Mouse (Mus musculus) forebrain, embryonic 12.5 days (tissue): ENCODE results near the gene Adarb1. TPM values are rescaled to one million over a fixed set of nuclear protein-coding genes. Genes with fewer than 3 reads are reported as not detected.

Experiments
- ATAC-seq: fragments of 200-750 bp; cut with Nextera tagmentation; 2 replicates; pipeline ENCODE4 v1.8.0; 2017; ENCODE audit warnings: moderate TSS enrichment; ENCODE audit not compliant: low FRiP score
- H3K27ac ChIP-seq: fragments of 300-500 bp; sonication (generic); 2 replicates; pipeline ENCODE4 v1.5.1; 2016; ENCODE audit warnings: mild to moderate bottlenecking
- H3K27me3 ChIP-seq: fragments of 300-500 bp; sonication (generic); 2 replicates; pipeline ENCODE4 v1.6.1; 2016; ENCODE audit warnings: mild to moderate bottlenecking
- H3K36me3 ChIP-seq: fragments of 300-500 bp; sonication (generic); replicated peaks from 2 replicates; pipeline ENCODE4 v1.6.1; 2016; ENCODE audit warnings: mild to moderate bottlenecking
- H3K4me1 ChIP-seq: fragments of 300-500 bp; sonication (generic); 2 replicates; pipeline ENCODE4 v1.6.1; 2016
- H3K4me2 ChIP-seq: fragments of 300-500 bp; sonication (generic); 2 replicates; pipeline ENCODE4 v1.6.1; 2016; ENCODE audit warnings: mild to moderate bottlenecking, moderate library complexity
- H3K4me3 ChIP-seq: fragments of 300-500 bp; sonication (generic); replicated peaks from 2 replicates; pipeline ENCODE4 v1.5.1; 2016; ENCODE audit warnings: mild to moderate bottlenecking
- H3K9ac ChIP-seq: fragments of 300-500 bp; sonication (generic); 2 replicates; pipeline ENCODE4 v1.6.1; 2016; ENCODE audit warnings: mild to moderate bottlenecking
- H3K9me3 ChIP-seq: fragments of 300-500 bp; sonication (generic); 2 replicates; pipeline ENCODE4 v1.6.1; 2016
- WGBS: fragments of 180-500 bp; shearing (Covaris S2); methylation state at CpG from one replicate; pipeline ENCODE4 v1.1.7; 2016; 5-methylcytosine and 5-hydroxymethylcytosine counted together
- polyA plus RNA-seq: library from polyadenylated mRNA; unstranded; fragments of >200 nt; fragmentation: Nextera tagmentation; extraction: Ambion mirVana; gene quantifications from 2 replicates; pipeline ENCODE4 v1.2.1, GENCODE M21; 2016

Adarb1 gene
- polyA plus RNA-seq, 1 experiment from 2014 or later, result 8.3 TPM

DNA sequence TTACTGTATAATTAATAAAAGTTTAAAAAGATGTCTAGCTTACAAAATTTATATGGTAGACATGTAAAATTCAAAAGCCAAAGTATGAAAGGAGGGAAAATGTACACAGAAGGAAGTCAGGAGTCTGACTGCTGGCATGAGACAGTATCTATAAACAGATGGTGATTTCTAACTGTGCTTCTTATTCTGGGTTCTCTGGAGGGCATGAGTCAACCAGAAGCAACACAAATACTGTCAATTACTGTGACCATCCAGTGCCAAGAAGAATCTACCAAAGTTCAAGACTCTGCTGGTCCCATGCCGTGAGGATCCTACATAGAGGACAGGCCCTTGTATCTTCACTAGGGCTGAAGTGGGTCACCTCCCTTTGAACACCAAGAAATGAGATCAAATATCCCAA, 43.1 kb downstream of the Adarb1 start:
- Histone ChIP-seq H3K27me3 (no peaks in the 10 kb centered on the region), H3K9ac (no peak overlapping the region), H3K9me3 (no peaks in the 10 kb centered on the region), H3K4me3 (no peak overlapping the region), H3K4me1 (no peaks in the 10 kb centered on the region), H3K4me2 (no peak overlapping the region), H3K36me3 (no peaks in the 10 kb centered on the region), H3K27ac (no peak overlapping the region)
- ATAC-seq, result no peak
- 88% methylated on average over 1 of the region's 1 CpGs for WGBS

DNA sequence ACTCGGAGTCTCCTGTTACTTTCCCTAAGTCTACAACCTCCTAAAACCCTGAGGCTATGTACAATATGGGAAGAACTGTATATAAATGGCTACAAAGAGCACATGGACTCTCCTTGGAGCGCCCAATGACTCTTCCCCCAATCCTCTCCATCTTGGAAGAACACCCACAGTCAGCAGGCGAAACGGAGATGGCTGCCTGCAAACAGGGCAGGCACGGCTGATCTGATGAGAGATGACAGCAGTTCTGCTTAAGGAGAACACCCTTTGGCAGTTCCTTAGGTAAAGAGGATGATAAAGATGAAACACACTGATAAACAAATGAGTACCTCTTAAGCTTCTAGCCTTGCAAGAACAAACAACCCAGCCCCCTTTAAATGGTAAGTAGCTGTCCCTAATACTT, 43.7 kb downstream of the Adarb1 start:
- 94% methylated on average over 5 of the region's 5 CpGs for WGBS
- no peak overlapping the region for H3K27ac ChIP-seq
- no peak overlapping the region for H3K4me3 ChIP-seq
- H3K36me3 ChIP-seq, result no peaks in the 10 kb centered on the region
- no peak overlapping the region for H3K4me2 ChIP-seq
- no peaks in the 10 kb centered on the region for H3K27me3 ChIP-seq
- ATAC-seq, result no peak
- H3K4me1 ChIP-seq, result peaks cover 4% of the 10 kb centered on the region; the same call in 1 of the 2 replicates
- H3K9me3 ChIP-seq, result no peaks in the 10 kb centered on the region
- H3K9ac ChIP-seq, result no peak overlapping the region

DNA sequence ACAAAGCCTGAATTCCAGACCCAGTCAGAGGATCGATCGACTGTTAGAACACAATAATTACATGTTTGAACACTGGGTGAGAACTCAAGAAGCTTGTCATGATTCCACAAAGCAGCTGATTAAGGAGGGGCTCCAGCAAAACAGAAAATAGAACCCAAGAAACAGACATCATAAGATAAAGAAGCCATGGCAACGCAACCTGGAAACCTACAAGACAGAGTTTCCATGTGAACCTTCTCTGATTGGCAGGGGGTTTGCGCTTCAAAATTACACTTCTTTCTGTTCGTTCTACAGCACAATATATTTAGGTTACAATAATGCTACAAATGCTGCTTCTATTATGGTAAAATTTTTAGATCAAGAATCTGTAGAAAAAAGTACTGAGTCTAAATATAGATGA, 47.9 kb downstream of the Adarb1 start:
- Histone ChIP-seq H3K36me3 (no peaks in the 10 kb centered on the region), H3K4me1 (peaks cover 6% of the 10 kb centered on the region; the same call in 1 of the 2 replicates), H3K4me2 (no peak overlapping the region), H3K9ac (no peak overlapping the region), H3K9me3 (no peaks in the 10 kb centered on the region), H3K27ac (no peak overlapping the region), H3K27me3 (no peaks in the 10 kb centered on the region), H3K4me3 (no peak overlapping the region)
- no peak for ATAC-seq
- 87% methylated on average over 5 of the region's 5 CpGs for WGBS

DNA sequence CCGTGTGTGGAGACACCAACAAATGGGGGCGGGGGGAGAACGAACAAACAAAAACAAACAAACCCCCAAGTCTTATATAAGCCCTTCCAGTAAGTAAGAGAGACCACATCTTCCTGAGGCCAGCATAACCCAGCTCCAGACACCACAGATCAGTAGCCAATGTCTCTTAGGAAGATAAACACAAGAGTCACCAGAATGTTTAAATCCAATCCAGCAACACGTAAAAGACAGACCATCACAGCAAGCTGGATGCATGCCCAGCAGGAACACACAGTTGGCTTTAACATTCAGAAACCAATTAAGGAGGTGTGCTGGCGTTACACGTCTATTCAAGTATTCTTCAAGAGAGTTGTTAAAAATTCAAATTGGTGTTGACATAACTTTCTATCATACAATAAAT, 50.1 kb downstream of the Adarb1 start:
- H3K4me3 ChIP-seq, result no peak overlapping the region
- H3K27me3 ChIP-seq, result no peaks in the 10 kb centered on the region
- ATAC-seq, result no peak
- peaks cover 6% of the 10 kb centered on the region; the same call in 1 of the 2 replicates for H3K4me1 ChIP-seq
- no peak overlapping the region for H3K4me2 ChIP-seq
- 73% methylated on average over 6 of the region's 6 CpGs for WGBS
- H3K9ac ChIP-seq, result no peak overlapping the region
- H3K27ac ChIP-seq, result no peak overlapping the region
- H3K9me3 ChIP-seq, result no peaks in the 10 kb centered on the region
- H3K36me3 ChIP-seq, result no peaks in the 10 kb centered on the region

DNA sequence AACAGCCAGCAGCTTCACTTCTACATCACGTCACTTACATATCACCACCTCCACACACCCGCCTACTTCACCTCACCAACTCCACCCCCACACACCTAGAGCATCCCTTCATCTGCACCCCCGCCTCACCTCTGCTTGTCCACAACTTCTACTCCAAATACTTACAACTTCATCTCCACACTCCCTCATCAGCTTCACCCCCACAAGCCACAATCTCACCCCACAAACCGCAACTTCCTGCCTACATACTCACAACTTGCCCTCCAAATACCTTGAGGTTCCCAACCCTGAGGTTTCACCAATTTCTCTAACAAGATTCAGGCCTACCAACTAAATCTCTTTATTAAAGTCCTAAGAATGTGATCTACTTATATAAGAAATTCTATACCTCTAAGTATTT, 51.1 kb downstream of the Adarb1 start:
- Histone ChIP-seq H3K27me3 (no peaks in the 10 kb centered on the region), H3K4me3 (no peak overlapping the region), H3K27ac (no peak overlapping the region), H3K9me3 (no peaks in the 10 kb centered on the region), H3K4me2 (no peak overlapping the region), H3K36me3 (no peaks in the 10 kb centered on the region), H3K9ac (no peak overlapping the region), H3K4me1 (peaks cover 6% of the 10 kb centered on the region; the same call in 1 of the 2 replicates)
- ATAC-seq, result no peak
- WGBS, result 97% methylated on average over 4 of the region's 4 CpGs

DNA sequence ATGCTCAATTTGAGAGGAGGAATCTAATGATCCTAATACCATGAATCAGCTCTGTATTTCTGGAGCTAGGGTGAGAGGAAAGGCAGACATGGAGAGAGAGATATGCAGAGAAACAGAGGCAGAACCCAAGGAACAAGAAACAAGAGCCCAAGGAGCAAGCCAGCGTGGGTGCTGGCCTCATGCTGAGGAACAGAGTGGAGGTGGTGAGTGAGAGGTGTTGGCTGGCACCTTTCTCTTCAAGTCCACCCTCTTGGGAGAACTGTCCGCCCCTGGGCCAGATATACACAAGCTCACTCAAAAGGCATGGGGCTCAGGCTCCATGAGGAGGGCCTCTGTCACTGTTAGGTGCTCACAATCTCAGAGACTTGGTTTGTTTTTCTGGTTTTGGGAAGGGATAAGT, 52.9 kb downstream of the Adarb1 start:
- H3K27ac ChIP-seq, result no peak overlapping the region
- H3K4me2 ChIP-seq, result no peak overlapping the region
- H3K36me3 ChIP-seq, result no peaks in the 10 kb centered on the region
- ATAC-seq, result no peak
- no peaks in the 10 kb centered on the region for H3K27me3 ChIP-seq
- H3K9me3 ChIP-seq, result no peaks in the 10 kb centered on the region
- 88% methylated on average over 2 of the region's 2 CpGs for WGBS
- H3K4me1 ChIP-seq, result peaks cover 6% of the 10 kb centered on the region; the same call in 1 of the 2 replicates
- no peak overlapping the region for H3K9ac ChIP-seq
- H3K4me3 ChIP-seq, result no peak overlapping the region

DNA sequence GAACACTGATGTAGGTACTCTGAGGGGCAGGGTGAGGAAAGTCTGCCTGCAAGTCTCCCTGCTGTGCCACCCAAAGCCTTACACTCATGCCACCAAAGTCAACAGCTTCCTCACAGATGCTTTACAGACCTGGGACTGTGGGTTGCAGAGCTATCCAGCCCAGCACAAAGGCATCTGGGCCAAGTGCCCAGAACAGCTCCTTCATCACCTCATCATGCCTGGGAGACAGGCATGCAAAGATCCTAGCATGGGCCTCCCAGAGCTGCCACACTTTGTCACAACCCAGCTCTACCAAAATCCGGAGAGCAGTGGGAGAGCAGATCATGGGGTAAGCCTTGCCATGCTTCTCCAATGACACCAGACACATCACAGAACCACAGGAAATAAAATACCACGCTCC, 57.6 kb downstream of the Adarb1 start:
- H3K27me3 ChIP-seq, result no peaks in the 10 kb centered on the region
- 83% methylated on average over 2 of the region's 2 CpGs for WGBS
- no peak overlapping the region for H3K4me2 ChIP-seq
- H3K4me3 ChIP-seq, result no peak overlapping the region
- H3K4me1 ChIP-seq, result no peaks in the 10 kb centered on the region
- ATAC-seq, result no peak
- H3K9me3 ChIP-seq, result no peaks in the 10 kb centered on the region
- H3K36me3 ChIP-seq, result no peaks in the 10 kb centered on the region
- no peak overlapping the region for H3K27ac ChIP-seq
- H3K9ac ChIP-seq, result no peak overlapping the region

DNA sequence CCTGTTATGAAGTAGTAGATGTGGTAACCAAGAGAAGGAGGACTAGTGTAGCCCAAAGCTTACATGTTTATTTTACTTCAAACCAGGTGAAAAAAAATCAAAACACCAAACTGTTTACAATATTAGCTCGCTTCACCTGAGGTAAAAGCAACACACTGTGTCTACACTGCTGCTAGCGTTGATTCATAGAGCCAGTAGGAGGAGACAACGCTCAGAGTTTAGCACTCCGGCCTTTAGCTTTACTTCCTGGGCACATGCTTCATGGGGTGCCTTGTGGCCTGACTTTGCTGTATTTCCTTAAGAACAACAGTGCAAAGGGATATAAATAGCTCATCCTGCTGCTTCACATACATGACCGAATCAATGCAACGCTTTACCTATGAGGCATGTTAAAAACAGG, 60.1 kb downstream of the Adarb1 start:
- ATAC-seq, result no peak
- Histone ChIP-seq H3K4me1 (no peaks in the 10 kb centered on the region), H3K4me3 (no peak overlapping the region), H3K9me3 (no peaks in the 10 kb centered on the region), H3K4me2 (no peak overlapping the region), H3K36me3 (no peaks in the 10 kb centered on the region), H3K27me3 (no peaks in the 10 kb centered on the region), H3K27ac (no peak overlapping the region), H3K9ac (no peak overlapping the region)
- WGBS, result 91% methylated on average over 6 of the region's 6 CpGs

DNA sequence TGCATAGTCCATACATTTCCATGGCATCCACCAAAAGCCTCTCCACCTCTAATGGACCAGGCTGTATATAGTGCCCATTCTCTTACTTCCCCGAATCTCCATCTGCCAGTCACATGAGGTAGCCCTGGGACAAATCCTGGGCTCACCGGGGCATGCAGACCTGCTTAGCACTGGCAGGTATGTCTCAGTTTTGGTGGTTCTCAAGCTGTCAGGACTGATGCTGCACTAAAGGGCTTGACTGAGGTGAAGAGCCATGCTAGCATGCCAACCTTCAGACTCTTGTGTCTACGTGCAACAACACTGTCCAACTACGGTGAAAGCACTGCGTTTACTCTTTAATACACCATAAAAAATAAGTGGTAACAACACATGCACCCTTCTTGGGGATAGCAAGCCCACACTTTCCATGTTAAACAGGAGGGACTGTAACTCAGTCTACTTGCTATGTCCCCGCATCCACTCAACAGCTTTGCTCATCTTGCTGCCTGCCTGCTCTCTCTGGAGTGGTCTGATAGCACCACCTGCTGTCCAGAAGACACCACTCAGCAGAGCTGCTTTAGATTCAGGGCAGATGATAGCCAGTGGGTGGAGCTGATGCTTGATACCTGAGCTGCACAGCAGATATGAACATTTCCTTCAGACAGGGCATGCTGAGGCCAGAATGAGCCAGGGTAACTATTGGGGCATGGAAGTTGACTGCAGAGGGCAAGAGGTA, 64.9 kb downstream of the Adarb1 start:
- no peaks in the 10 kb centered on the region for H3K27me3 ChIP-seq
- WGBS, result 83% methylated on average over 6 of the region's 6 CpGs

DNA sequence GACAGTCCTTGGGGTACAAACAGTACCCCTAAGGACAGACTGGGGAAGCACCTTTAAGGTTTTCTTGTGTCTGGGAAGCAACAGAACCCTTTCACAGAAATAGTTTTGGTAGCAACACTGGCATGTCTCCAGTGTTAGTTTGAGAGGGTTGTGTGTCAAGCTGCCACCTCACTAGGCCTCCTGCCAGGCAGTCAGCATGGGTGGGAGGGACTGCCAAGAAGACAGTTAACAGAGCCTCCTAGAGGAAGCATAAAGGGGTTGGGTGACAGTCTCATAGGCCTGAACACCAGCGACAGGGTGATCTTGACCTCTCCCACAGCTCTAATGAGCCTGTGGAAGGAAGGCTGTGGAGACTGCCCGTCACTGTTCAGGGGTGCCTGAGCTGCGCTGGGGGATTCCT, 75.2 kb downstream of the Adarb1 start:
- Histone ChIP-seq H3K4me3 (no peak overlapping the region), H3K36me3 (no peaks in the 10 kb centered on the region), H3K4me2 (no peak overlapping the region), H3K27me3 (peaks cover 3% of the 10 kb centered on the region; the same call in 1 of the 2 replicates), H3K9ac (no peak overlapping the region), H3K27ac (no peak overlapping the region), H3K4me1 (peaks cover 22% of the 10 kb centered on the region; the same call in 1 of the 2 replicates), H3K9me3 (no peaks in the 10 kb centered on the region)
- no peak for ATAC-seq
- WGBS, result 88% methylated on average over 3 of the region's 3 CpGs

More for the DNA sequence above, 64.9 kb downstream of the Adarb1 start:
- no peak overlapping the region for H3K9ac ChIP-seq
- H3K9me3 ChIP-seq, result no peaks in the 10 kb centered on the region
- H3K4me3 ChIP-seq, result no peak overlapping the region
- ATAC-seq, result 0 out of 2 replicates have a peak, but pooled peaks have one; percentile 46
- no peak overlapping the region for H3K4me2 ChIP-seq
- no peaks in the 10 kb centered on the region for H3K4me1 ChIP-seq
- no peaks in the 10 kb centered on the region for H3K36me3 ChIP-seq
- H3K27ac ChIP-seq, result no peak overlapping the region

DNA sequence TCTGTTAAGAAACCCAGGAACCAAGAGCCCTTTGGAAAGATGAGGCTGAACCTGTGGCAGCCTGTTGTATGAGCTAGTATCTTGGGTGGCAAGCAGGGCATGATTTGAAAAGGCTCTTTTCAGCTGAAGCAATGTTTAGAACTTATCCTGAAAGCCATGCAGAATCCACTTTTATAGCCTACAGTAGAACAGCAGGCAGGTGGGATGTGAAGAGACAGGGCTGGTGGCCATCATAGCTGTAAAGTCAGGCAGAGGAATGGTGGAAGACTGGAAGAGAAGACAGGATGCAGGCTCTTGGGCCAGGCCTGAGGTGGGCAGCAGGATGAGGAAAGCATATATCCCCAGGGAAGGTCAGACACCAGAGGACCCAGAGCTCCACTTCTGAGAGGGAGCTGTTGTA, 76.4 kb downstream of the Adarb1 start:
- Histone ChIP-seq H3K36me3 (no peaks in the 10 kb centered on the region), H3K9me3 (no peaks in the 10 kb centered on the region), H3K9ac (no peak overlapping the region), H3K4me3 (no peak overlapping the region), H3K4me1 (peaks cover 22% of the 10 kb centered on the region; the same call in 1 of the 2 replicates), H3K4me2 (no peak overlapping the region), H3K27ac (no peak overlapping the region), H3K27me3 (peaks cover 3% of the 10 kb centered on the region; the same call in 1 of the 2 replicates)
- no peak for ATAC-seq

DNA sequence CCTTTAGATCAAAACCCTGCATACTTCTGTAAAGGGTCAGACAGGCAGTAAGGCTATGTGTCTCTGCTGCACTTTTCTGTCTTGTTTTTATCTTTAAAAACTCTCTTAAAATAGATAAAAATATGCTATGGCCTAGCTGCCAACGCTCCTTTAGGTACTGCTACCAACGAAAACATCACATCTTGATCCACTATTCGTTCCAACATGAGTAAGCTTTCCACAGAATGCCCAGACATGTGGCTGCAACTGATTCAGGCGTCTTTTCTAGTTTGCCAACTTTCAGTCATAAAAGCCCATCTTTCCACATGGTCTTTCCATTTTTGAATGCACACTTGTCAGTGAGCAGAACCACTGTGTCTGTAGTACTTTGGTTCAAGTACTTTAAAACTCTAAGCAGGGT, 77.0 kb downstream of the Adarb1 start:
- Histone ChIP-seq H3K27ac (no peak overlapping the region), H3K27me3 (peaks cover 3% of the 10 kb centered on the region; the same call in 1 of the 2 replicates), H3K4me2 (no peak overlapping the region), H3K4me3 (no peak overlapping the region), H3K36me3 (no peaks in the 10 kb centered on the region), H3K9me3 (no peaks in the 10 kb centered on the region), H3K9ac (no peak overlapping the region), H3K4me1 (peaks cover 22% of the 10 kb centered on the region; the same call in 1 of the 2 replicates)
- no peak for ATAC-seq
- WGBS, result 86% methylated on average over 4 of the region's 4 CpGs

DNA sequence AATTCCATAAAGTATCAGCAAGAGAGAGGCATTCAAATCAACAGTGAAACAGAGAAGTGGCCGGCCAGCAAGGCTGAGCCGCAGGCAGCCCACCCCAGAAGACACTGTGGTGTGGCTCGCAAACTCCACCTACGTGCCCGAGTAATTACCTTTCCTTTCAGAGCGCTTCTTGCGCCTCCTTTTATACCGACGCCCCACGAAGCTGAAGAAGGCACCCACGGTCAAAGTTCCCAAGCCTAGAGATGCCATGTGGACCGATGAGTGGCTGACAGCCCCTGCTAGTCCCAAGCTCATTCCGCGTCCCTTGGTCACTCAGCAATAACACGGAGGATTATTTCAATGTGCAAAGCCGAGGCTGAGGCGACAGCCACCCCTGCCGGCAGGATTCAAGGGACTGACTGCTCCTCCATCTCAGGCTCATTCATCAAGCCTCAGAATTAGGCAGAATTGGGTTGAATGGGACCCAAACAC, 78.2 kb downstream of the Adarb1 start:
- peak overlapping the region; percentile 56 for H3K9ac ChIP-seq
- H3K4me3 ChIP-seq, result peak overlapping the region; percentile 44
- H3K4me2 ChIP-seq, result peak overlapping the region; percentile 76
- peaks cover 3% of the 10 kb centered on the region; the same call in 1 of the 2 replicates for H3K27me3 ChIP-seq
- 0 out of 2 replicates have a peak overlapping the region, but pooled peaks have one; percentile 6 for H3K27ac ChIP-seq
- H3K9me3 ChIP-seq, result no peaks in the 10 kb centered on the region
- 2% methylated on average over 18 of the region's 18 CpGs for WGBS
- no peaks in the 10 kb centered on the region for H3K36me3 ChIP-seq
- peaks cover 22% of the 10 kb centered on the region; the same call in 1 of the 2 replicates for H3K4me1 ChIP-seq
- peak; percentile 68 for ATAC-seq
